Mouse (Mus musculus) embryonic facial prominence, embryonic 13.5 days (tissue): Measurements from ENCODE around the gene Iqgap1. TPM values are rescaled to one million over a fixed set of nuclear protein-coding genes. Genes with fewer than 3 reads are reported as not detected.

Experiments
- ATAC-seq: fragments of 200-750 bp; cut with Nextera tagmentation; 2 replicates; pipeline ENCODE4 v1.8.0; 2017; ENCODE audit warnings: low read depth; ENCODE audit not compliant: insufficient number of reproducible peaks, insufficient read depth, low FRiP score, low TSS enrichment
- H3K27ac ChIP-seq: fragments of 300-500 bp; sonication (generic); 2 replicates; pipeline ENCODE4 v1.5.1; 2015; ENCODE audit warnings: moderate library complexity, mild to moderate bottlenecking, inconsistent platforms
- H3K27me3 ChIP-seq: fragments of 300-500 bp; sonication (generic); 2 replicates; pipeline ENCODE4 v1.6.1; 2015; ENCODE audit warnings: mild to moderate bottlenecking, inconsistent platforms
- H3K36me3 ChIP-seq: fragments of 300-500 bp; sonication (generic); 2 replicates; pipeline ENCODE4 v1.6.1; 2015; ENCODE audit warnings: mild to moderate bottlenecking, inconsistent platforms
- H3K4me1 ChIP-seq: fragments of 300-500 bp; sonication (generic); 2 replicates; pipeline ENCODE4 v1.6.1; 2015; ENCODE audit warnings: inconsistent platforms
- H3K4me2 ChIP-seq: fragments of 300-500 bp; sonication (generic); 2 replicates; pipeline ENCODE4 v1.6.1; 2015; ENCODE audit warnings: moderate library complexity, mild to moderate bottlenecking, inconsistent platforms
- H3K4me3 ChIP-seq: fragments of 300-500 bp; sonication (generic); 2 replicates; pipeline ENCODE4 v1.5.1; 2015; ENCODE audit warnings: mild to moderate bottlenecking, inconsistent platforms
- H3K9ac ChIP-seq: fragments of 300-500 bp; sonication (generic); 2 replicates; pipeline ENCODE4 v1.6.1; 2015; ENCODE audit warnings: mild to moderate bottlenecking, inconsistent platforms
- H3K9me3 ChIP-seq: fragments of 300-500 bp; sonication (generic); 2 replicates; pipeline ENCODE4 v1.6.1; 2016; ENCODE audit warnings: inconsistent platforms
- WGBS: fragments of 180-500 bp; shearing (Covaris S2); methylation state at CpG from one replicate; pipeline ENCODE4 v1.1.7; 2015; ENCODE audit warnings: mixed read lengths; 5-methylcytosine and 5-hydroxymethylcytosine counted together
- polyA plus RNA-seq: library from polyadenylated mRNA; unstranded; fragments of >200 nt; fragmentation: Nextera tagmentation; extraction: Ambion mirVana; gene quantifications from 2 replicates; pipeline ENCODE4 v1.2.1, GENCODE M21; 2015

The Iqgap1 gene
- polyA plus RNA-seq = 56.0 and 61.2 TPM in 2 replicates

GRCm38 (mm10) chr7:80825843-80826403, at the start of gene Iqgap1:
Iqgap1 (minus strand) TSS chr7:80825974.
- no peaks in the 10 kb centered on the region for H3K9me3 ChIP-seq
- ATAC-seq = peak; percentile 21; the same call in 1 of the 2 replicates
- WGBS = 38% methylated on average over 11 of the region's 11 CpGs

GRCm38 (mm10) chr7:80873631-80874030, 47.9 kb upstream of the Iqgap1 start:
- peaks cover 4% of the 10 kb centered on the region; the same call in 1 of the 2 replicates for H3K4me1 ChIP-seq
- 96% methylated on average over 2 of the region's 2 CpGs for WGBS
- peaks cover 90% of the 10 kb centered on the region for H3K36me3 ChIP-seq

More at GRCm38 (mm10) chr7:80825843-80826403, at the start of gene Iqgap1:
- Histone ChIP-seq H3K4me3 (no peak within 1 kb of the TSS), H3K9ac (no peak within 1 kb of the TSS), H3K36me3 (no peaks in the 10 kb centered on the region), H3K27ac (peak within 1 kb of the TSS; percentile 39; the same call in 1 of the 2 replicates), H3K4me1 (peaks cover 13% of the 10 kb centered on the region; the same call in 1 of the 2 replicates), H3K27me3 (no peaks in the 10 kb centered on the region), H3K4me2 (peak within 1 kb of the TSS; percentile 14)

DNA sequence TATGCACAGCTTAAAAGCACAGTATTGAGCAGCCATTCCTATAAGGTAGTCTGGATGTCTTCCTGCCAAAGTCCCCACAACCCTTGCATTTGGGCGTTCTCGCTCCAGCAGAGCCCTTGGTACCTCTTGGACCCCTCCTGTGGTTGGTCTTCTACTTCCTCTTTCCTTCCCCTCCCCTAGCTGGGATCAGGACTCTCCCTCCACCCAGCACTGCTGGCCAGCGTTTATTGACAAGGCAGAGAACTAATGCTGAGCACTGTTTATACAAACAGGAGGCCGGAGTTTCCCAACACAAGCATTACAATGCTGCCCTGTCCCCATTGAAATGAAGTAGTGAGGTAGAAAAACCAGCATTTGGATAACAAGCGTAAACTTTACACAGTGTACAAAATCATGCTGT, 47.3 kb upstream of the Iqgap1 start:
- 92% methylated on average over 5 of the region's 5 CpGs for WGBS
- Histone ChIP-seq H3K36me3 (peaks cover 93% of the 10 kb centered on the region), H3K4me2 (no peak overlapping the region), H3K4me1 (peaks cover 4% of the 10 kb centered on the region; the same call in 1 of the 2 replicates), H3K27me3 (no peaks in the 10 kb centered on the region), H3K4me3 (no peak overlapping the region), H3K9me3 (no peaks in the 10 kb centered on the region), H3K27ac (no peak overlapping the region), H3K9ac (no peak overlapping the region)
- ATAC-seq = no peak

More at GRCm38 (mm10) chr7:80873631-80874030, 47.9 kb upstream of the Iqgap1 start:
- no peak overlapping the region for H3K4me2 ChIP-seq
- no peaks in the 10 kb centered on the region for H3K9me3 ChIP-seq
- H3K9ac ChIP-seq = no peak overlapping the region
- ATAC-seq = no peak
- H3K27ac ChIP-seq = no peak overlapping the region
- H3K4me3 ChIP-seq = no peak overlapping the region
- H3K27me3 ChIP-seq = no peaks in the 10 kb centered on the region

DNA sequence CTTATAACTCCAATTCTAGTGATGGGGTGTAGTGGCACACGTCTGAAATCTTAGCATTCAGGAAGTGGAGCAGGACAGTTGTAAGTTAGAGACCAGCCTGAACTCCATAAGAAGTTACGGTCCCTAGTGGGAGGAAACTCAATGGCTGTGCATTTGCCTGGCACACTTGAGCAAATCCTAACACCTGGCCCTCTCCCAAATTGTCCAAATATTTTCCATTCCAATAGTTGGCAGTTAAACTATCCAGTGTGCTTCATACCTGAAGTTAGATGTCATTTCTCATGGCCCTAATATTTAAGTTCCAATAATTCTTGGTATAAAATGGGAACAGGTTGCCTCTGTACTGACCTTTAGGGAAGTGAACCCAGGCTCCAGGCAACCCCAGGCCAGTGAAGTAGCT, 42.9 kb upstream of the Iqgap1 start:
- Histone ChIP-seq H3K9me3 (no peaks in the 10 kb centered on the region), H3K27ac (no peak overlapping the region), H3K36me3 (peaks cover 94% of the 10 kb centered on the region), H3K4me2 (no peak overlapping the region), H3K4me1 (peaks cover 12% of the 10 kb centered on the region), H3K27me3 (no peaks in the 10 kb centered on the region), H3K4me3 (no peak overlapping the region), H3K9ac (no peak overlapping the region)
- WGBS = 95% methylated on average over 2 of the region's 2 CpGs
- ATAC-seq = no peak

DNA sequence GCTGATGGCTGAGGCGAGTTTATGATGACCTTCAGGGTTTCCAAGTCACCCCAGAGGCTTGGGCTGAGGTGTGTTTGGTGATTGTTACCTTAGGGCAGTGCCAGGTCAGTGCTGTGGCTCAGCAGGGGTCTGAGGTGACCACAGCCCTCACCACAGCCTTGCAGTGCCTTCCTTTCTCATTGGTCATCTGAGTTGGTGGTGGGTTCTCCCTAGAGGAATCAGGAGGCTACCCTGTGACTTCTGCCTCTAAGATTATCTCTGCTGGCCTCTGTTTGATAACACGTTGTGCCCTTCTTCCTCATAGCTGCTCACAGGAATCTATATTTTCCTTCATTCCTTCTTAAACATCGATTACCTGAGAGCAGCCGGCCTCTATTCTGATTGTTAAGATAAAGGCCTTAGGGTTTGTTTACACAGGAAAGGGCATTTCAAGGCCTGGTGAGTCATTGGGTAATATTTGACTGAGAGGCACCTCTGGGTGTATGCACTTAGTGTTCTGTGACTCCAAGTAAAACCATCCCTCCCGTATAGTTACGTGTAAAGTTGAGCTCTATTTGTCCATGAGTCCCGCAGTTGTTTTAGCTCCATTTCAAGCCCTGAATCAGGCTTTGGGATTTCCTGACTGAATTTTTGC, 40.9 kb upstream of the Iqgap1 start:
- Histone ChIP-seq H3K27ac (no peak overlapping the region), H3K9ac (no peak overlapping the region), H3K36me3 (peaks cover 84% of the 10 kb centered on the region), H3K27me3 (no peaks in the 10 kb centered on the region), H3K4me1 (peaks cover 30% of the 10 kb centered on the region), H3K4me2 (no peak overlapping the region), H3K4me3 (no peak overlapping the region), H3K9me3 (no peaks in the 10 kb centered on the region)
- WGBS = 85% methylated on average over 7 of the region's 7 CpGs
- ATAC-seq = no peak

GRCm38 (mm10) chr7:80865521-80865920, 39.7 kb upstream of the Iqgap1 start:
- Histone ChIP-seq H3K9me3 (no peaks in the 10 kb centered on the region), H3K27ac (no peak overlapping the region), H3K27me3 (no peaks in the 10 kb centered on the region), H3K4me3 (no peak overlapping the region), H3K36me3 (peaks cover 75% of the 10 kb centered on the region), H3K9ac (no peak overlapping the region), H3K4me2 (no peak overlapping the region), H3K4me1 (peaks cover 32% of the 10 kb centered on the region)
- WGBS = 95% methylated on average over 7 of the region's 7 CpGs
- no peak for ATAC-seq

GRCm38 (mm10) chr7:80864831-80865230, 39.1 kb upstream of the Iqgap1 start:
- Histone ChIP-seq H3K36me3 (peaks cover 68% of the 10 kb centered on the region), H3K27me3 (no peaks in the 10 kb centered on the region), H3K9ac (no peak overlapping the region), H3K27ac (peak overlapping the region; percentile 39; the same call in 1 of the 2 replicates), H3K9me3 (no peaks in the 10 kb centered on the region), H3K4me3 (no peak overlapping the region), H3K4me2 (no peak overlapping the region), H3K4me1 (peaks cover 35% of the 10 kb centered on the region)
- 75% methylated on average over 8 of the region's 8 CpGs for WGBS
- no peak for ATAC-seq

DNA sequence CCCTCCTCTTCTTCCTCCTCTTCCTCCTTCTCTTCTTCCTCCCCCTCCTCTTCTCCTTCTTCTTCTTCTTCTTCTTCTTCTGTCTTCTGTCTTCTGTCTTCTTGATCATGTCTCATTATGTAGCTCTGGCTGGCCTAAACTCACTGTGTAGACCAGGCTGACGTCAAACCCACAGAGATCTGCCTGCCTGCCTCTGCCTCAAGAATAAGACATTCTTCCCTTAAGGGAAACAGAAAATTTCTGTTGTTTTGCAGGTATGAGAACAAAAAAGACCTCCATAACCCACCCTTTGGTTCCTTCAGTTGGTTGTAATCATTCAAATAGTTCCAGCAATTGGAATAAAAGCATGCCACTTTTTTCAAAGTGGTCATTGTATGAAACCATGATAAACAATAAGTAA, 38.4 kb upstream of the Iqgap1 start:
- Histone ChIP-seq H3K36me3 (peaks cover 61% of the 10 kb centered on the region), H3K27me3 (no peaks in the 10 kb centered on the region), H3K4me1 (peaks cover 36% of the 10 kb centered on the region), H3K4me3 (no peak overlapping the region), H3K9me3 (no peaks in the 10 kb centered on the region), H3K4me2 (0 out of 2 replicates have a peak overlapping the region, but pooled peaks have one; percentile 0), H3K27ac (peak overlapping the region; percentile 39; the same call in 1 of the 2 replicates), H3K9ac (no peak overlapping the region)
- 78% methylated on average over 1 of the region's 1 CpGs for WGBS
- ATAC-seq = no peak

DNA sequence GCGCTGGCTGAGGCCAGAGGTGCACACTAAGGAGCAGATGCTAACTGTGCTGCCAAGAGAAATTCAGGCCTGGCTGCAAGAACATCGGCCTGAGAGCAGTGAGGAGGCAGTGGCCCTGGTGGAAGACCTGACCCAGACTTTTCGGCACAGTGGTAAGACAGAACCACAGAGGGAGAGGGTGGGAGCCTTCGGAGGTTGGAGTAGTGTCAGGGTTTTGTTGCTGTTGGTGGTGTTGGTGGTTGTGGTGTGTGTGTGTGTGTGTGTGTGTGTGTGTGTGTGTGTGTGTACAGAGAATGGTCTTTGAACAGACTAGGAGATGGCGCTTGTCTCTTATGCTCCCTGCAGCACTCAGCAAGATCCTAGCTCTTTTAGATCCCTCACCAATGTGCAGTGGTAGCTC, 37.7 kb upstream of the Iqgap1 start:
- peak overlapping the region; percentile 0; the same call in 1 of the 2 replicates for H3K4me2 ChIP-seq
- no peak overlapping the region for H3K4me3 ChIP-seq
- H3K9me3 ChIP-seq = no peaks in the 10 kb centered on the region
- H3K4me1 ChIP-seq = peaks cover 36% of the 10 kb centered on the region
- H3K9ac ChIP-seq = 0 out of 2 replicates have a peak overlapping the region, but pooled peaks have one; percentile 32
- no peak overlapping the region for H3K27ac ChIP-seq
- ATAC-seq = no peak
- H3K36me3 ChIP-seq = peaks cover 55% of the 10 kb centered on the region
- 82% methylated on average over 5 of the region's 5 CpGs for WGBS
- no peaks in the 10 kb centered on the region for H3K27me3 ChIP-seq

DNA sequence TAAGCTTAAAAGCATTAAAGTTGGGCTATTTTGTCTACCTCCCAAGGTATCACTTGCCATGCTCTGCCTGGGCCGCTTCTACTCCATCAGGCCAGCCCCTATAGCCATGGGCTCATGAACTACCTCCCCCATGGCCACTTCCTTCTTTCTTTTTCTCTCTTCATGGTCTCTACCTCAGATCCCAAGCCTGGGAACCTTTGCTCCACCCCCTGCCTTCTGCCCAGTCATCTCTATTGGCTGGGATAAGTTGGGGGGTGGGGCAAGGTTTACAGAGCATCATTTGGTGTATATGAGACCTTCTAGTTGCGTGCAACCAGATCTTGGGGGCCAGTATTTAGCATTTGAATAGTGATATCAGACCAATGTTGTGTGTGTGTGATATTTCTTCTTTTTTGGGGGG, 36.7 kb upstream of the Iqgap1 start:
- ATAC-seq = no peak
- Histone ChIP-seq H3K4me2 (peak overlapping the region; percentile 75), H3K4me3 (no peak overlapping the region), H3K9me3 (no peaks in the 10 kb centered on the region), H3K27me3 (no peaks in the 10 kb centered on the region), H3K36me3 (peaks cover 45% of the 10 kb centered on the region), H3K4me1 (peaks cover 36% of the 10 kb centered on the region), H3K9ac (no peak overlapping the region), H3K27ac (no peak overlapping the region)
- WGBS = 88% methylated on average over 2 of the region's 2 CpGs

GRCm38 (mm10) chr7:80860729-80861274, 35.0 kb upstream of the Iqgap1 start, which contains the start of gene Zscan2:
Zscan2 (plus strand) TSS chr7:80860920.
- Histone ChIP-seq H3K4me1 (peaks cover 36% of the 10 kb centered on the region), H3K4me2 (peak within 1 kb of the TSS; percentile 75), H3K36me3 (peaks cover 29% of the 10 kb centered on the region), H3K27ac (peak within 1 kb of the TSS; percentile 72), H3K4me3 (peak within 1 kb of the TSS; percentile 91), H3K9ac (peak within 1 kb of the TSS; percentile 97), H3K27me3 (no peaks in the 10 kb centered on the region), H3K9me3 (no peaks in the 10 kb centered on the region)
- ATAC-seq = peak; percentile 98
- WGBS = under 1% methylated on average over 40 of the region's 40 CpGs
